Mouse (Mus musculus): ENCODE results near the gene Gsx2. TPM values are rescaled to one million over a fixed set of nuclear protein-coding genes. Genes with fewer than 3 reads are reported as not detected.

The Gsx2 gene
- polyA plus RNA-seq, 1 experiment = not detected

GRCm38 (mm10) chr5:75046681-75047321 lies 28.6 kb upstream of the Gsx2 start:
- H3K4me3 ChIP-seq (ENCODE audit: control insufficient read depth, low read depth, low read length) = no peak overlapping the region
- no peaks in the 10 kb centered on the region for H3K27me3 ChIP-seq (ENCODE audit: control insufficient read depth, insufficient read depth, low read length)
- no peaks in the 10 kb centered on the region for H3K36me3 ChIP-seq (ENCODE audit: control insufficient read depth, insufficient read depth, low read length)
- peaks cover 2% of the 10 kb centered on the region; the same call in 1 of the 2 replicates for H3K4me1 ChIP-seq (ENCODE audit: control insufficient read depth, insufficient read depth, low read length)
- TF ChIP-seq POLR2A (IDR thresholded peaks at IDR 0.05; ENCODE audit: control insufficient read depth, low read depth, low read length) (no peak), CTCF (IDR thresholded peaks at IDR 0.05; ENCODE audit: control insufficient read depth, insufficient read depth, insufficient replicate concordance, low read depth, low read length) (no peak)
- no peak overlapping the region for H3K27ac ChIP-seq (ENCODE audit: control insufficient read depth, insufficient read depth, low read depth, low read length)

GRCm38 (mm10) chr5:75051109-75051508 lies 24.3 kb upstream of the Gsx2 start:
- Histone ChIP-seq H3K36me3 (ENCODE audit: control insufficient read depth, insufficient read depth, low read length) (no peaks in the 10 kb centered on the region), H3K4me3 (ENCODE audit: control insufficient read depth, low read depth, low read length) (no peak overlapping the region), H3K4me1 (ENCODE audit: control insufficient read depth, insufficient read depth, low read length) (peaks cover 2% of the 10 kb centered on the region; the same call in 1 of the 2 replicates), H3K27ac (ENCODE audit: control insufficient read depth, insufficient read depth, low read depth, low read length) (no peak overlapping the region), H3K27me3 (ENCODE audit: control insufficient read depth, insufficient read depth, low read length) (no peaks in the 10 kb centered on the region)
- TF ChIP-seq POLR2A (IDR thresholded peaks at IDR 0.05; ENCODE audit: control insufficient read depth, low read depth, low read length) (no peak), CTCF (IDR thresholded peaks at IDR 0.05; ENCODE audit: control insufficient read depth, insufficient read depth, insufficient replicate concordance, low read depth, low read length) (no peak)

- no peak overlapping the region for H3K4me3 ChIP-seq (ENCODE audit: control insufficient read depth, low read depth, low read length)
- H3K36me3 ChIP-seq (ENCODE audit: control insufficient read depth, insufficient read depth, low read length) = no peaks in the 10 kb centered on the region
- TF ChIP-seq POLR2A (IDR thresholded peaks at IDR 0.05; ENCODE audit: control insufficient read depth, low read depth, low read length) = no peak
- no peak for TF ChIP-seq CTCF (IDR thresholded peaks at IDR 0.05; ENCODE audit: control insufficient read depth, insufficient read depth, insufficient replicate concordance, low read depth, low read length)
- H3K27me3 ChIP-seq (ENCODE audit: control insufficient read depth, insufficient read depth, low read length) = no peaks in the 10 kb centered on the region
- H3K27ac ChIP-seq (ENCODE audit: control insufficient read depth, insufficient read depth, low read depth, low read length) = no peak overlapping the region
- peaks cover 2% of the 10 kb centered on the region; the same call in 1 of the 2 replicates for H3K4me1 ChIP-seq (ENCODE audit: control insufficient read depth, insufficient read depth, low read length)
Measured at GRCm38 (mm10) chr5:75063177-75063576, 12.2 kb upstream of the Gsx2 start.

GRCm38 (mm10) chr5:75066715-75067114 lies 8.7 kb upstream of the Gsx2 start:
- no peak overlapping the region for H3K27ac ChIP-seq (ENCODE audit: control insufficient read depth, insufficient read depth, low read depth, low read length)
- peaks cover 5% of the 10 kb centered on the region; the same call in 1 of the 2 replicates for H3K4me1 ChIP-seq (ENCODE audit: control insufficient read depth, insufficient read depth, low read length)
- H3K36me3 ChIP-seq (ENCODE audit: control insufficient read depth, insufficient read depth, low read length) = no peaks in the 10 kb centered on the region
- no peak overlapping the region for H3K4me3 ChIP-seq (ENCODE audit: control insufficient read depth, low read depth, low read length)
- no peak for TF ChIP-seq POLR2A (IDR thresholded peaks at IDR 0.05; ENCODE audit: control insufficient read depth, low read depth, low read length)
- no peak for TF ChIP-seq CTCF (IDR thresholded peaks at IDR 0.05; ENCODE audit: control insufficient read depth, insufficient read depth, insufficient replicate concordance, low read depth, low read length)
- no peaks in the 10 kb centered on the region; the same call in 1 of the 2 replicates for H3K27me3 ChIP-seq (ENCODE audit: control insufficient read depth, insufficient read depth, low read length)

GRCm38 (mm10) chr5:75067125-75067756 lies 8.2 kb upstream of the Gsx2 start:
- peaks cover 5% of the 10 kb centered on the region; the same call in 1 of the 2 replicates for H3K4me1 ChIP-seq (ENCODE audit: control insufficient read depth, insufficient read depth, low read length)
- peak overlapping the region; percentile 16 for H3K4me3 ChIP-seq (ENCODE audit: control insufficient read depth, low read depth, low read length)
- no peak for TF ChIP-seq CTCF (IDR thresholded peaks at IDR 0.05; ENCODE audit: control insufficient read depth, insufficient read depth, insufficient replicate concordance, low read depth, low read length)
- TF ChIP-seq POLR2A (IDR thresholded peaks at IDR 0.05; ENCODE audit: control insufficient read depth, low read depth, low read length) = no peak
- no peaks in the 10 kb centered on the region for H3K36me3 ChIP-seq (ENCODE audit: control insufficient read depth, insufficient read depth, low read length)
- no peaks in the 10 kb centered on the region; the same call in 1 of the 2 replicates for H3K27me3 ChIP-seq (ENCODE audit: control insufficient read depth, insufficient read depth, low read length)
- H3K27ac ChIP-seq (ENCODE audit: control insufficient read depth, insufficient read depth, low read depth, low read length) = no peak overlapping the region

- Histone ChIP-seq H3K4me1 (ENCODE audit: control insufficient read depth, insufficient read depth, low read length) (peaks cover 5% of the 10 kb centered on the region; the same call in 1 of the 2 replicates), H3K27me3 (ENCODE audit: control insufficient read depth, insufficient read depth, low read length) (peaks cover 2% of the 10 kb centered on the region), H3K27ac (ENCODE audit: control insufficient read depth, insufficient read depth, low read depth, low read length) (no peak overlapping the region), H3K4me3 (ENCODE audit: control insufficient read depth, low read depth, low read length) (no peak overlapping the region), H3K36me3 (ENCODE audit: control insufficient read depth, insufficient read depth, low read length) (no peaks in the 10 kb centered on the region)
- TF ChIP-seq POLR2A (IDR thresholded peaks at IDR 0.05; ENCODE audit: control insufficient read depth, low read depth, low read length) (no peak), CTCF (IDR thresholded peaks at IDR 0.05; ENCODE audit: control insufficient read depth, insufficient read depth, insufficient replicate concordance, low read depth, low read length) (no peak)
Measured at GRCm38 (mm10) chr5:75070132-75070531, 5.3 kb upstream of the Gsx2 start.

GRCm38 (mm10) chr5:75070656-75071375 lies 4.6 kb upstream of the Gsx2 start:
- H3K4me3 ChIP-seq (ENCODE audit: control insufficient read depth, low read depth, low read length) = no peak overlapping the region
- TF ChIP-seq CTCF (IDR thresholded peaks at IDR 0.05; ENCODE audit: control insufficient read depth, insufficient read depth, insufficient replicate concordance, low read depth, low read length) = no peak
- no peak for TF ChIP-seq POLR2A (IDR thresholded peaks at IDR 0.05; ENCODE audit: control insufficient read depth, low read depth, low read length)
- peaks cover 5% of the 10 kb centered on the region for H3K27me3 ChIP-seq (ENCODE audit: control insufficient read depth, insufficient read depth, low read length)
- H3K27ac ChIP-seq (ENCODE audit: control insufficient read depth, insufficient read depth, low read depth, low read length) = no peak overlapping the region
- H3K36me3 ChIP-seq (ENCODE audit: control insufficient read depth, insufficient read depth, low read length) = no peaks in the 10 kb centered on the region
- peaks cover 9% of the 10 kb centered on the region for H3K4me1 ChIP-seq (ENCODE audit: control insufficient read depth, insufficient read depth, low read length)
